Mouse (Mus musculus) E14TG2a.4 (cell line): Measurements from ENCODE around the gene Slc9a7.

Experiments
- CTCF ChIP-seq: conservative IDR thresholded peaks from 2 replicates; pipeline ENCODE4 v1.5.1; 2014; ENCODE audit warnings: low read length
- NANOG ChIP-seq: IDR thresholded peaks from 2 replicates; pipeline ENCODE4 v1.6.1; 2014; ENCODE audit warnings: borderline replicate concordance, low read length, mixed read lengths
- POU5F1 ChIP-seq: IDR thresholded peaks from 2 replicates; pipeline ENCODE4 v1.6.1; 2014; ENCODE audit warnings: low read length, borderline replicate concordance

DNA sequence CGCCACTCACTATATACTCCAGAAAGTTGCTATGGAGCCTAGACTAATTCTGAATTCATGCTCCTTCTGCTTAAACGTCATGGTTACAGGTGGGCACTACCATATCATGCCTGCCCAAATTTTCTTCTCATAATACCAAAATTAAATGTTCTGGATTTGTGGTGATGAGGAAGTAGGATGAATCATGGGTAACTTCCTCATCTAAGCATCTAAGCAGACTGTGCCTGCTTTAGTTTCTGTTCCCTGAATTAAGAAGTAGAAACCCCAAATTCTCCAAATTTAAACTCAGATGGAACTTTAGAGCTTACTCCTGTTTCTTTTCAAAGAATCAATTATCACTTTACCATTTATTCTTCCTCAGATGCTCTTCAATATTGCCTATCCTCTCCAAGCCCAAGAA is 173.9 kb downstream of the Slc9a7 start:
- no peak for TF ChIP-seq CTCF
- TF ChIP-seq NANOG = no peak
- TF ChIP-seq POU5F1 = no peak
